8 mouse cellular contexts compared by ENCODE assay signal in genomic region chr10:20548833-20549710, GRCm38 (mm10).
DNase-seq lines count a peak whose midpoint lies in the region; ATAC-seq and TF ChIP-seq lines count a peak whose summit lies in the region.

No protein-coding gene starts in this region.

- 11% methylated on average over 13 of the region's 13 CpGs for WGBS in forebrain, embryonic 11.5 days
- WGBS in hindbrain, embryonic 13.5 days, result 12% methylated on average over 13 of the region's 13 CpGs
- 36% methylated on average over 13 of the region's 13 CpGs for WGBS in limb, embryonic 15.5 days
- WGBS in small intestine, adult 2 months, result 67% methylated on average over 13 of the region's 13 CpGs

- no peak for TF ChIP-seq POLR2A in small intestine, adult 2 months (IDR thresholded peaks at IDR 0.05; ENCODE audit: low read depth, low read length)

- peak; percentile 43 for DNase-seq in adrenal gland, adult 2 months
- no peak for DNase-seq in adrenal gland, postnatal 25 days
- DNase-seq in forebrain, embryonic 11.5 days (ENCODE audit: low spot score), result peak; percentile 57
- DNase-seq in left cerebral cortex, adult 11 months (ENCODE audit: low spot score), result no peak
- no peak for DNase-seq in layer of hippocampus, postnatal 10 days (ENCODE audit: low spot score in 2 of 2)

- no peaks in the 10 kb centered on the region for H3K36me3 ChIP-seq in forebrain, embryonic 11.5 days (ENCODE audit: control insufficient read depth, insufficient read depth, low read length)
- H3K36me3 ChIP-seq in hindbrain, embryonic 13.5 days, result no peaks in the 10 kb centered on the region
- H3K36me3 ChIP-seq in limb, embryonic 15.5 days, result no peaks in the 10 kb centered on the region
- H3K36me3 ChIP-seq in small intestine, adult 2 months (ENCODE audit: control insufficient read depth, insufficient read depth, low read length), result no peaks in the 10 kb centered on the region

- TF ChIP-seq CTCF in small intestine, adult 2 months (IDR thresholded peaks at IDR 0.05; ENCODE audit: extremely low read depth, insufficient read length, insufficient replicate concordance, low read depth, low read length), result no peak

- no peak overlapping the region for H3K27ac ChIP-seq in forebrain, embryonic 11.5 days (ENCODE audit: low read depth, low read length)
- peak overlapping the region; percentile 83; the same call in 1 of the 2 replicates for H3K27ac ChIP-seq in hindbrain, embryonic 13.5 days
- H3K27ac ChIP-seq in limb, embryonic 15.5 days, result peak overlapping the region; percentile 33; the same call in 1 of the 2 replicates
- H3K27ac ChIP-seq in small intestine, adult 2 months (ENCODE audit: insufficient read depth, low read depth, low read length), result peak overlapping the region; percentile 32

- peak overlapping the region; percentile 25; the same call in 1 of the 2 replicates for H3K4me3 ChIP-seq in forebrain, embryonic 11.5 days (ENCODE audit: low read depth, low read length)
- H3K4me3 ChIP-seq in hindbrain, embryonic 13.5 days, result peak overlapping the region; percentile 44
- no peak overlapping the region; the same call in 1 of the 2 replicates for H3K4me3 ChIP-seq in limb, embryonic 15.5 days
- H3K4me3 ChIP-seq in small intestine, adult 2 months (ENCODE audit: low read depth, low read length), result 0 out of 2 replicates have a peak overlapping the region, but pooled peaks have one; percentile 47

- ATAC-seq in forebrain, embryonic 11.5 days (replicated peaks; ENCODE audit: low FRiP score), result peak; percentile 73; the same call in 1 of the 2 replicates
- peak; percentile 47; the same call in 1 of the 2 replicates for ATAC-seq in hindbrain, embryonic 13.5 days (ENCODE audit: low FRiP score)
- ATAC-seq in limb, embryonic 15.5 days (ENCODE audit: insufficient number of reproducible peaks, low FRiP score, low TSS enrichment, low read depth), result no peak

- H3K4me1 ChIP-seq in forebrain, embryonic 11.5 days (replicated peaks; ENCODE audit: control insufficient read depth, insufficient read depth, low read length), result peaks cover 3% of the 10 kb centered on the region; the same call in 1 of the 2 replicates
- H3K4me1 ChIP-seq in hindbrain, embryonic 13.5 days (replicated peaks), result peaks cover 22% of the 10 kb centered on the region
- peaks cover 29% of the 10 kb centered on the region for H3K4me1 ChIP-seq in limb, embryonic 15.5 days
- peaks cover 10% of the 10 kb centered on the region for H3K4me1 ChIP-seq in small intestine, adult 2 months (ENCODE audit: control insufficient read depth, insufficient read depth, insufficient read length, low read length)

- peak overlapping the region; percentile 64 for H3K4me2 ChIP-seq in forebrain, embryonic 11.5 days (ENCODE audit: low read depth, low read length, severe bottlenecking)
- peak overlapping the region; percentile 71 for H3K4me2 ChIP-seq in hindbrain, embryonic 13.5 days
- peak overlapping the region; percentile 66 for H3K4me2 ChIP-seq in limb, embryonic 15.5 days

- H3K9me3 ChIP-seq in forebrain, embryonic 11.5 days (ENCODE audit: control insufficient read depth, low read length), result no peaks in the 10 kb centered on the region
- no peaks in the 10 kb centered on the region for H3K9me3 ChIP-seq in hindbrain, embryonic 13.5 days
- no peaks in the 10 kb centered on the region for H3K9me3 ChIP-seq in limb, embryonic 15.5 days

- no peaks in the 10 kb centered on the region for H3K27me3 ChIP-seq in forebrain, embryonic 11.5 days (ENCODE audit: control insufficient read depth, insufficient read depth, low read length)
- H3K27me3 ChIP-seq in hindbrain, embryonic 13.5 days, result no peaks in the 10 kb centered on the region
- H3K27me3 ChIP-seq in limb, embryonic 15.5 days, result 0 out of 2 replicates have a peak, but pooled peaks cover 5% of the 10 kb centered on the region
- no peaks in the 10 kb centered on the region for H3K27me3 ChIP-seq in small intestine, adult 2 months (ENCODE audit: control insufficient read depth, insufficient read depth, low read length)

- peak overlapping the region; percentile 54 for H3K9ac ChIP-seq in forebrain, embryonic 11.5 days (ENCODE audit: low read length)
- peak overlapping the region; percentile 75 for H3K9ac ChIP-seq in hindbrain, embryonic 13.5 days
- H3K9ac ChIP-seq in limb, embryonic 15.5 days, result no peak overlapping the region

Comparison
In these comparisons a context has a peak if more than half of its experiments do, and no peak if none do; other contexts are left out.
1. DNase-seq: peak in adrenal gland, adult 2 months (single experiment) and forebrain, embryonic 11.5 days (single experiment); none in adrenal gland, postnatal 25 days (single experiment), left cerebral cortex, adult 11 months (single experiment) and layer of hippocampus, postnatal 10 days (0 of 2).
2. Peak in every context shown above with its lines, with median percentiles within 50 percentile points of each other: H3K4me2 ChIP-seq.